Mouse (Mus musculus) neural tube, embryonic 11.5 days (tissue): Measurements from ENCODE around the gene Ddx42. TPM values are rescaled to one million over a fixed set of nuclear protein-coding genes. Genes with fewer than 3 reads are reported as not detected.

Experiments used
- ATAC-seq: fragments of 200-750 bp; cut with Nextera tagmentation; 2 replicates; pipeline ENCODE4 v1.8.0; 2017; ENCODE audit warnings: moderate number of reproducible peaks, mild to moderate bottlenecking, moderate TSS enrichment, moderate library complexity; ENCODE audit not compliant: insufficient read depth, low FRiP score, low TSS enrichment
- DNase-seq: peaks from one replicate; pipeline ENCODE4 v3.0.0-alpha.2; 2015; ENCODE audit warnings: low spot score
- H3K27ac ChIP-seq: fragments of 300-500 bp; sonication (generic); 2 replicates; pipeline ENCODE4 v1.5.1; 2014; ENCODE audit warnings: low read depth, mild to moderate bottlenecking, low read length
- H3K27me3 ChIP-seq: fragments of 300-500 bp; sonication (generic); 2 replicates; pipeline ENCODE4 v1.6.1; 2014; ENCODE audit warnings: mild to moderate bottlenecking, low read length, mixed read lengths; ENCODE audit not compliant: control insufficient read depth, insufficient read depth
- H3K36me3 ChIP-seq: fragments of 300-500 bp; sonication (generic); 2 replicates; pipeline ENCODE4 v1.6.1; 2014; ENCODE audit warnings: mild to moderate bottlenecking, low read length, moderate library complexity, mixed read lengths; ENCODE audit not compliant: control insufficient read depth, insufficient read depth
- H3K4me1 ChIP-seq: fragments of 300-500 bp; sonication (generic); 2 replicates; pipeline ENCODE4 v1.6.1; 2014; ENCODE audit warnings: low read length, mixed read lengths; ENCODE audit not compliant: control insufficient read depth, insufficient read depth
- H3K4me2 ChIP-seq: fragments of 300-500 bp; sonication (generic); 2 replicates; pipeline ENCODE4 v1.6.1; 2014; ENCODE audit warnings: low read depth, mild to moderate bottlenecking, moderate library complexity
- H3K4me3 ChIP-seq: fragments of 300-500 bp; sonication (generic); 2 replicates; pipeline ENCODE4 v1.5.1; 2014; ENCODE audit warnings: low read depth, low read length
- H3K9ac ChIP-seq: fragments of 300-500 bp; sonication (generic); 2 replicates; pipeline ENCODE4 v1.6.1; 2014; ENCODE audit warnings: mild to moderate bottlenecking, low read length
- H3K9me3 ChIP-seq: fragments of 300-500 bp; sonication (generic); 2 replicates; pipeline ENCODE4 v1.6.1; 2016; ENCODE audit warnings: low read length; ENCODE audit not compliant: control insufficient read depth
- WGBS: fragments of 180-500 bp; shearing (Covaris S2); extraction: QIAGEN DNeasy Blood & Tissue Kit; methylation state at CpG from one replicate; pipeline ENCODE4 v1.1.7; 2014; 5-methylcytosine and 5-hydroxymethylcytosine counted together
- polyA plus RNA-seq: library from polyadenylated mRNA; unstranded; fragments of >200 nt; fragmentation: Nextera tagmentation; extraction: Ambion mirVana; gene quantifications from 2 replicates; pipeline ENCODE4 v1.2.1, GENCODE M21; 2014

Ddx42 gene
- polyA plus RNA-seq, result 102 and 106 TPM in 2 replicates

DNA sequence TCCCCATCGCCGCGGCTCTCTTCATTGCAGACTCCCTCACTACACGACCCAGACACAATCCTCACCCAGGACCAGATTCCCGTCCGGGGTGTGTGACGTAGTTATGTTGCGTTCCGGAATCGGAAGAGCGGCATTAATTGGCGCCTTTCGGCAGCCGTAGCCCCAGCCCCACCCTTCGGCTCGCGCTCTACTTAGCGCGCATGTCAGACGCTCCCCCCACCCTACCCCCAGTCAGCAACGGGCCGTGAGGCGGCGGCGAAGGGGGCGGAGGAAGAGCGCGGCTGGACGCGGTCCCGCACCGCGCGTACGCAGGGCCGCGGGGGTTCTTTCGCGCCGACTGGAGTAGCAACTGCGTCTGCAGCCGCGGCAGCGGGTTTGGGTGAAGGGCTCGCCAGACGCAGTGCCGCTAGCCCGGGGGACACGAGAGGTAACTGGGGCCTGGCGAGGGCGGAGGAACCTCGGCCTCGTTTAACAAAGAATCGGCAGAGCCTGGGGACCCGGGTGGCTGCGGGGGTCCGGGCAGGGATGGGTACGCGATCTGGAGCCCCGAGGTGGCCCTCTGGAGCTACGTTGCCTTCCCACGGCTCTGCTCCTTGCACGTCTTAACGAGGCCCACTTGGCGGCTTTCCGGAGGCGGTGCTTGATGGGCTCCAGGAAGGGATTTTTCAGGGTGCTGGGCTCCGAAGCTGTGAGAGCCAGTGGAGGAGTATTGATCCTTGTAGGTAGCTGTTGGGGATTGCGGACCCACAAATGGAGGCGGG, at the start of gene Ddx42:
Gene Ddx42, plus strand, starts transcription at position 197 of the 761 bp plus-strand sequence.
- under 1% methylated on average over 70 of the region's 70 CpGs for WGBS
- peak within 1 kb of the TSS; percentile 92 for H3K27ac ChIP-seq
- H3K9ac ChIP-seq, result peak within 1 kb of the TSS; percentile 94
- DNase-seq (peak; percentile 95), ATAC-seq (peak; percentile 93)
- peak within 1 kb of the TSS; percentile 87 for H3K4me3 ChIP-seq
- no peaks in the 10 kb centered on the region for H3K9me3 ChIP-seq
- peak within 1 kb of the TSS; percentile 72 for H3K4me2 ChIP-seq
- H3K27me3 ChIP-seq, result no peaks in the 10 kb centered on the region
- no peaks in the 10 kb centered on the region for H3K36me3 ChIP-seq
- peaks cover 14% of the 10 kb centered on the region for H3K4me1 ChIP-seq

DNA sequence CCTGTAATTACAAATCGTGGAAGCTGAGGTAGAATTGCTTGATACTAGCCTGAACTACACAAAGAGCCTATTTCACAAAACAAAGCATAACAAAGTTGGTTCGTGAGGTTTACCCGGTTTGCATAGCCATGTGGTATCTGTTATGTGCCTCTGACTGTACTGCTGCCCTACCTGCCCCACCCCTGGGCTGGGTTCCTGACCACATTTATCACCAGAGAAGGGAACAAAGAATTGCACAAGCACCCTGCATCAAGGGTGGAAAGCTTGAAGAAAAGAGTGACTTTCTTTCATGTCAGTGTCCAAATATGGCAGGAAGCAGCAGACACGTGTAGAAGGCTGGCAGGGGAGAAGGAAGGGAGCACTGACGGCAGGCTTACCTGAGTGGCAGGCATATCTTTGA, 49.3 kb upstream of the Ddx42 start:
- no peaks in the 10 kb centered on the region for H3K4me1 ChIP-seq
- DNase-seq (no peak), ATAC-seq (no peak)
- H3K4me2 ChIP-seq, result no peak overlapping the region
- H3K27me3 ChIP-seq, result no peaks in the 10 kb centered on the region
- no peak overlapping the region for H3K4me3 ChIP-seq
- H3K36me3 ChIP-seq, result peaks cover 4% of the 10 kb centered on the region; the same call in 1 of the 2 replicates
- H3K9ac ChIP-seq, result no peak overlapping the region
- H3K27ac ChIP-seq, result no peak overlapping the region
- no peaks in the 10 kb centered on the region for H3K9me3 ChIP-seq
- WGBS, result 90% methylated on average over 5 of the region's 5 CpGs

DNA sequence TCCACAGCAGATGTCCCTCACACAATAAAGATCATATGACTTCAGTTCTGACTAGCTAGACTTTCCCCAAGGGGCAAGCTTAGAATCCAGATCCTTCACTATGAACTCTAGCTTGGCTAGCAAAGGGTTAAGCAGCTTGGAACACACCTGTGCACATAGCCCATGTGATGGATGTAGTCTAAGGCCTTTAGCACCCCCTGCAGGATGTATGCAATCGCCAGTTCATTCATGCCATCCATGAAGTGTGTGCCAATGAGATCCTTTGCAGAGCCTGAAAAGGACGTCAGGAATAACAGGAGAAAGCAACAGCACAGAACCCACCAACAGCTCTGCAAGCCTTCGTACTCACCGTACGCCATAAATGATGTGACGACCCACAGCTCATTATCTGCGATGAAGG, 45.9 kb upstream of the Ddx42 start:
- Histone ChIP-seq H3K4me1 (no peaks in the 10 kb centered on the region), H3K4me3 (no peak overlapping the region), H3K27me3 (no peaks in the 10 kb centered on the region), H3K36me3 (peaks cover 4% of the 10 kb centered on the region; the same call in 1 of the 2 replicates), H3K9me3 (no peaks in the 10 kb centered on the region), H3K9ac (no peak overlapping the region), H3K4me2 (no peak overlapping the region), H3K27ac (no peak overlapping the region)
- no peak for DNase-seq
- ATAC-seq, result no peak
- 84% methylated on average over 7 of the region's 7 CpGs for WGBS

DNA sequence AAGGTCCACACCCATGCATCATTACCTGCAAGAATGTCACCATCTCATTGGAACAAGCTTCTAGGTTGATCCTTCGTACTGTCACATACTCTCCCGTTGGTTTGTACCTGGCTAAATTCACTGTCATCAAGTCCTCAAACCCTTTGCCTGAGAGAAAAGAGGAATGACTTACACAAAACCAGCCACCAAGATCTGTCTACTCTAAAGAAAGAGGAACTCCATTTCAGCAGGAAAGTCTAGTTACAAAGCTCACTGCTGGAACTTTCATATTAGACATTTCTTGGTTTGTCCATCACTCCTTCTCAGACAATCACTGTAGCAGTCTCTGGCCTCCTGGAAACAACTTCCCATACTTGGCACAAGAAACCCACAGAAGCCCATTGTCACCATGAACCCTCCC, 43.5 kb upstream of the Ddx42 start:
- H3K4me2 ChIP-seq, result no peak overlapping the region
- no peaks in the 10 kb centered on the region for H3K4me1 ChIP-seq
- no peak for DNase-seq
- WGBS, result 98% methylated on average over 2 of the region's 2 CpGs
- no peak for ATAC-seq
- no peak overlapping the region for H3K27ac ChIP-seq
- no peak overlapping the region for H3K4me3 ChIP-seq
- H3K9me3 ChIP-seq, result no peaks in the 10 kb centered on the region
- 0 out of 2 replicates have a peak, but pooled peaks cover 2% of the 10 kb centered on the region for H3K36me3 ChIP-seq
- H3K27me3 ChIP-seq, result no peaks in the 10 kb centered on the region
- H3K9ac ChIP-seq, result no peak overlapping the region

DNA sequence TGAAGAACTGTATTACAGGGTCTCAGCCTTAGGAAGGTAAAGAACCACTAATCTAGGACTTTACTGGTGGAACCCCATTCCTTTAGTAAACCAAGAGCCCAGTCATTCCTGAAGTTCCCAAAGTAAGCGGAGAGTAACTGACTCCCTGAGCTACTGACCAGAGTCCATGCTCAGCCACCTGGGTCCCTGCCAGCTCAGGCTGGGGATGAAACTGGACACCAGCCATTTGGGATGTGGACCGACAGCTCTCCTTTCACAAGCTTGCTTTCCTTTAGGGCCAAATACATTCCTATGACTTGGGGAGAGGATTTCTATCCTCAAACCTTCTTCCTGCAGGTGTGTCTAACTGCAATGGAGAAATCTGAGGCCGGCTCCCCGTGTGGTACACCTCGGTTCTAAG, 42.4 kb upstream of the Ddx42 start:
- Histone ChIP-seq H3K4me2 (no peak overlapping the region), H3K27ac (no peak overlapping the region), H3K9me3 (no peaks in the 10 kb centered on the region), H3K4me1 (no peaks in the 10 kb centered on the region), H3K9ac (no peak overlapping the region), H3K36me3 (0 out of 2 replicates have a peak, but pooled peaks cover 2% of the 10 kb centered on the region), H3K4me3 (no peak overlapping the region), H3K27me3 (no peaks in the 10 kb centered on the region)
- WGBS, result 83% methylated on average over 5 of the region's 5 CpGs
- ATAC-seq (no peak), DNase-seq (no peak)

GRCm38 (mm10) chr11:106175081-106175480, 41.6 kb upstream of the Ddx42 start:
- no peak overlapping the region for H3K4me3 ChIP-seq
- DNase-seq, result no peak
- H3K9me3 ChIP-seq, result no peaks in the 10 kb centered on the region
- no peaks in the 10 kb centered on the region for H3K27me3 ChIP-seq
- H3K9ac ChIP-seq, result no peak overlapping the region
- no peak overlapping the region for H3K27ac ChIP-seq
- H3K4me1 ChIP-seq, result no peaks in the 10 kb centered on the region
- WGBS, result 62% methylated on average over 3 of the region's 3 CpGs
- 0 out of 2 replicates have a peak, but pooled peaks cover 2% of the 10 kb centered on the region for H3K36me3 ChIP-seq
- no peak for ATAC-seq
- no peak overlapping the region for H3K4me2 ChIP-seq

DNA sequence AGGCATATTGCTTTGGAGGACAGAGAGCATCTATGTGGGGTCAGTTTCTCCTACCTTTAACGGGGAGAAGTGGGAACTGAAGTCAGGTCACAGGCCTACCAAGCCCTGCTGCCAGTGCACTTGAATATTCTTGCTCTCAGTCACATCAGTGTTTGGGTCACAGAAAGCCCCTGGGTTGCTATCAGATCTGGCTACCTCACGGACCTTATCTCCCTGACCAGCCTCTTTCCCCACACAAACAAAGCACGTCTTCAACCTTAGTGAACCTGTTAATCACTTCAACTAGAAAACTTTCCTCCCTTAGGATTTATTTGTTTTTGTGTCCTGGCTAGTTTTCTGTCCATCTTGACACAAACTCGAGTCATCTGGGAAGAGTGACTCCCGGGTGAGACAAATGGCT, 40.4 kb upstream of the Ddx42 start:
- Histone ChIP-seq H3K36me3 (0 out of 2 replicates have a peak, but pooled peaks cover 2% of the 10 kb centered on the region), H3K27me3 (no peaks in the 10 kb centered on the region), H3K27ac (no peak overlapping the region), H3K4me2 (no peak overlapping the region), H3K9ac (no peak overlapping the region), H3K4me3 (no peak overlapping the region), H3K4me1 (no peaks in the 10 kb centered on the region), H3K9me3 (no peaks in the 10 kb centered on the region)
- 88% methylated on average over 5 of the region's 5 CpGs for WGBS
- ATAC-seq (no peak), DNase-seq (no peak)

- H3K4me3 ChIP-seq, result no peak overlapping the region
- no peak for ATAC-seq
- no peaks in the 10 kb centered on the region for H3K36me3 ChIP-seq
- H3K4me2 ChIP-seq, result no peak overlapping the region
- H3K9me3 ChIP-seq, result no peaks in the 10 kb centered on the region
- no peaks in the 10 kb centered on the region for H3K27me3 ChIP-seq
- H3K27ac ChIP-seq, result no peak overlapping the region
- WGBS, result 79% methylated on average over 5 of the region's 5 CpGs
- no peaks in the 10 kb centered on the region for H3K4me1 ChIP-seq
- DNase-seq, result no peak
- no peak overlapping the region for H3K9ac ChIP-seq
Observed at GRCm38 (mm10) chr11:106178036-106178782, 38.5 kb upstream of the Ddx42 start.
